Mouse (Mus musculus) T-helper 17 cell (primary cell): ENCODE measurements around the gene Ctdspl2.
"Not testable (repeated sequence)": the region's sequence is repeated elsewhere in the genome, so short reads cannot be mapped to it uniquely, and the experiment has no call there.

Experiments used
- in situ Hi-C, 2 experiments: fragments of 300-600 bp; cut with MboI, MseI; formaldehyde crosslinking; loops; 1 replicate in 1 of 2; 2 replicates in 1 of 2; pipeline ENCODE4 v1.15.1; 2025; ENCODE audit warnings: high pct_unique_total_duplicates in 2 of 2

Gene Ctdspl2

GRCm38 (mm10) chr2:121955765-121956223, at the start of gene Ctdspl2, which contains the start of gene Mageb3:
Gene Ctdspl2 (plus strand): TSS chr2:121956001.
Gene Mageb3 (minus strand): TSS chr2:121956092.
- in situ Hi-C loops, result no loop called here

- in situ Hi-C loops, result no loop called here
Measured at GRCm38 (mm10) chr2:121909975-121910374, 45.8 kb upstream of the Ctdspl2 start.

GRCm38 (mm10) chr2:121916047-121916970, 39.5 kb upstream of the Ctdspl2 start:
- in situ Hi-C loops, result no loop called here

- in situ Hi-C loops, result not testable (repeated sequence)
Measured at GRCm38 (mm10) chr2:121937624-121938023, 18.2 kb upstream of the Ctdspl2 start.

- in situ Hi-C loops, result no loop called here
Measured at GRCm38 (mm10) chr2:121943364-121943763, 12.4 kb upstream of the Ctdspl2 start.

GRCm38 (mm10) chr2:121954971-121955656, 687 bp upstream of the Ctdspl2 start:
- in situ Hi-C loops, result no loop called here

GRCm38 (mm10) chr2:121956224-121957018, 620 bp downstream of the Ctdspl2 start:
- in situ Hi-C loops, result no loop called here

GRCm38 (mm10) chr2:121957216-121957792, 1.5 kb downstream of the Ctdspl2 start:
- in situ Hi-C loops, result no loop called here

- in situ Hi-C loops, result no loop called here
Measured at GRCm38 (mm10) chr2:121995738-121996137, 39.9 kb downstream of the Ctdspl2 start.

- in situ Hi-C loops, result no loop called here
Measured at GRCm38 (mm10) chr2:122008832-122009231, 53.0 kb downstream of the Ctdspl2 start.

GRCm38 (mm10) chr2:122011441-122011840, 55.6 kb downstream of the Ctdspl2 start:
- in situ Hi-C loops, result no loop called here

- in situ Hi-C loops, result no loop called here
Measured at GRCm38 (mm10) chr2:122018705-122019104, 62.9 kb downstream of the Ctdspl2 start.

GRCm38 (mm10) chr2:122022284-122022683, 66.5 kb downstream of the Ctdspl2 start:
- in situ Hi-C loops, result no loop called here

GRCm38 (mm10) chr2:122027091-122027490, 71.3 kb downstream of the Ctdspl2 start:
- in situ Hi-C loops, result not testable (repeated sequence)

- in situ Hi-C loops, result no loop called here
Measured at GRCm38 (mm10) chr2:122027862-122028755, 72.3 kb downstream of the Ctdspl2 start, which contains the start of gene Eif3j1. Gene Eif3j1 (plus strand): TSS chr2:122028546.

- in situ Hi-C loops, result no loop called here
Measured at GRCm38 (mm10) chr2:122028756-122029700, 73.2 kb downstream of the Ctdspl2 start.

GRCm38 (mm10) chr2:122031970-122032369, 76.2 kb downstream of the Ctdspl2 start:
- in situ Hi-C loops, result no loop called here

- in situ Hi-C loops, result no loop called here
Measured at GRCm38 (mm10) chr2:122036064-122036463, 80.3 kb downstream of the Ctdspl2 start.

GRCm38 (mm10) chr2:122043926-122044325, 88.1 kb downstream of the Ctdspl2 start:
- in situ Hi-C loops, result no loop called here
